Mouse (Mus musculus): ENCODE measurements around the gene Shc4.

GRCm38 (mm10) chr2:125723086-125723407 lies 901 bp downstream of the Shc4 start:
- TF ChIP-seq CTCF (IDR thresholded peaks at IDR 0.05; ENCODE audit: borderline replicate concordance, control insufficient read depth, extremely low read depth, insufficient read depth, low read length, poor library complexity), result no peak
- no peak for TF ChIP-seq POLR2A (IDR thresholded peaks at IDR 0.05; ENCODE audit: control insufficient read depth, extremely low read depth, insufficient read depth, low read length, poor library complexity)

Data from thymus, adult 2 months (tissue).